Mouse (Mus musculus) ES-Bruce4 (cell line): ENCODE data around the gene Anapc15-ps.

Experiments used
- CTCF ChIP-seq: IDR thresholded peaks from one replicate; pipeline ENCODE4 v1.8.1; 2011; ENCODE audit warnings: low read depth, low read length
- EP300 ChIP-seq: IDR thresholded peaks from 2 replicates; pipeline ENCODE4 v1.6.1; 2011; ENCODE audit warnings: low read depth, low read length; ENCODE audit not compliant: insufficient read depth
- POLR2A ChIP-seq: IDR thresholded peaks from one replicate; pipeline ENCODE4 v1.8.1; 2011; ENCODE audit warnings: low read length; ENCODE audit not compliant: insufficient read depth

DNA sequence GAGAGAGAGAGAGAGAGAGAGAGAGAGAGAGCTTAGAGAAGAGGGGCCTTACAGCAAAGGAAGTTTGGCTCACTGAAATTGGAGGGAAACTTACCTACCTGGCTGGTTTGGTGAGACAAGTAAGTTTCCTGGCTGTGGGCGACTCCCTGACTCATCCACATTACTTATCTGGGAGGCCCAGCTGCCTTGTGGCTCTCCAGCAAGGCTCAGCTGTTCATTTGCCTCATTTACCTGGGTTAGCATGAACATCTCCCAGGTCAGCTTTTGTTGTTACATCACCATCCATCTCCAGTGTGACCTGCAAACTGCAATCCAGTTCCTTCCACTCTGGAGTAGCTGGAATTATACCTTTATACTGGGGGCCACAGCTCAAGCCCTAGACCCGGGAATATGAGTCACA, 41.7 kb downstream of the Anapc15-ps start:
- TF ChIP-seq POLR2A, result no peak
- no peak for TF ChIP-seq CTCF
- TF ChIP-seq EP300, result no peak
